Mouse (Mus musculus): Measurements from ENCODE around the gene Echdc1.

Echdc1 gene

GRCm38 (mm10) chr10:29313064-29313638 is at the start of gene Echdc1:
Echdc1 (plus strand) TSS chr10:29313166.
- in situ Hi-C loops (cut with MboI; ENCODE audit: low pct_unique_long_range_greater_than_20kb in 1 of 2, low sequenced_read_pairs in 2 of 2, unreplicated experiment in 1 of 2), result no loop called here

- in situ Hi-C loops (cut with MboI; ENCODE audit: low pct_unique_long_range_greater_than_20kb in 1 of 2, low sequenced_read_pairs in 2 of 2, unreplicated experiment in 1 of 2), result no loop called here
Measured at GRCm38 (mm10) chr10:29281736-29282135, 31.2 kb upstream of the Echdc1 start.

GRCm38 (mm10) chr10:29285757-29286156 is 27.2 kb upstream of the Echdc1 start:
- in situ Hi-C loops (cut with MboI; ENCODE audit: low pct_unique_long_range_greater_than_20kb in 1 of 2, low sequenced_read_pairs in 2 of 2, unreplicated experiment in 1 of 2), result no loop called here

- in situ Hi-C loops (cut with MboI; ENCODE audit: low pct_unique_long_range_greater_than_20kb in 1 of 2, low sequenced_read_pairs in 2 of 2, unreplicated experiment in 1 of 2), result no loop called here
Measured at GRCm38 (mm10) chr10:29302230-29302629, 10.7 kb upstream of the Echdc1 start.

GRCm38 (mm10) chr10:29311480-29312219 is 1.3 kb upstream of the Echdc1 start:
- in situ Hi-C loops (cut with MboI; ENCODE audit: low pct_unique_long_range_greater_than_20kb in 1 of 2, low sequenced_read_pairs in 2 of 2, unreplicated experiment in 1 of 2), result no loop called here

GRCm38 (mm10) chr10:29313905-29314304 is 939 bp downstream of the Echdc1 start:
- in situ Hi-C loops (cut with MboI; ENCODE audit: low pct_unique_long_range_greater_than_20kb in 1 of 2, low sequenced_read_pairs in 2 of 2, unreplicated experiment in 1 of 2), result no loop called here

- in situ Hi-C loops (cut with MboI; ENCODE audit: low pct_unique_long_range_greater_than_20kb in 1 of 2, low sequenced_read_pairs in 2 of 2, unreplicated experiment in 1 of 2), result no loop called here
Measured at GRCm38 (mm10) chr10:29324817-29325216, 11.9 kb downstream of the Echdc1 start.

- in situ Hi-C loops (cut with MboI; ENCODE audit: low pct_unique_long_range_greater_than_20kb in 1 of 2, low sequenced_read_pairs in 2 of 2, unreplicated experiment in 1 of 2), result no loop called here
Measured at GRCm38 (mm10) chr10:29333836-29334235, 20.9 kb downstream of the Echdc1 start.

GRCm38 (mm10) chr10:29338355-29339056 is 25.5 kb downstream of the Echdc1 start:
- in situ Hi-C loops (cut with MboI; ENCODE audit: low pct_unique_long_range_greater_than_20kb in 1 of 2, low sequenced_read_pairs in 2 of 2, unreplicated experiment in 1 of 2), result no loop called here

GRCm38 (mm10) chr10:29344232-29344631 is 31.3 kb downstream of the Echdc1 start:
- in situ Hi-C loops (cut with MboI; ENCODE audit: low pct_unique_long_range_greater_than_20kb in 1 of 2, low sequenced_read_pairs in 2 of 2, unreplicated experiment in 1 of 2), result no loop called here

- in situ Hi-C loops (cut with MboI; ENCODE audit: low pct_unique_long_range_greater_than_20kb in 1 of 2, low sequenced_read_pairs in 2 of 2, unreplicated experiment in 1 of 2), result no loop called here
Measured at GRCm38 (mm10) chr10:29346638-29347037, 33.7 kb downstream of the Echdc1 start.

- in situ Hi-C loops (cut with MboI; ENCODE audit: low pct_unique_long_range_greater_than_20kb in 1 of 2, low sequenced_read_pairs in 2 of 2, unreplicated experiment in 1 of 2), result no loop called here
Measured at GRCm38 (mm10) chr10:29351420-29351819, 38.5 kb downstream of the Echdc1 start.

- in situ Hi-C loops (cut with MboI; ENCODE audit: low pct_unique_long_range_greater_than_20kb in 1 of 2, low sequenced_read_pairs in 2 of 2, unreplicated experiment in 1 of 2), result no loop called here
Measured at GRCm38 (mm10) chr10:29352575-29352974, 39.6 kb downstream of the Echdc1 start.

GRCm38 (mm10) chr10:29354183-29354582 is 41.2 kb downstream of the Echdc1 start:
- in situ Hi-C loops (cut with MboI; ENCODE audit: low pct_unique_long_range_greater_than_20kb in 1 of 2, low sequenced_read_pairs in 2 of 2, unreplicated experiment in 1 of 2), result no loop called here

- in situ Hi-C loops (cut with MboI; ENCODE audit: low pct_unique_long_range_greater_than_20kb in 1 of 2, low sequenced_read_pairs in 2 of 2, unreplicated experiment in 1 of 2), result no loop called here
Measured at GRCm38 (mm10) chr10:29361095-29361463, 48.1 kb downstream of the Echdc1 start.

- in situ Hi-C loops (cut with MboI; ENCODE audit: low pct_unique_long_range_greater_than_20kb in 1 of 2, low sequenced_read_pairs in 2 of 2, unreplicated experiment in 1 of 2), result no loop called here
Measured at GRCm38 (mm10) chr10:29361464-29362196, 48.7 kb downstream of the Echdc1 start.

GRCm38 (mm10) chr10:29362197-29362900 is 49.4 kb downstream of the Echdc1 start, which contains the start of gene Rnf146:
Rnf146 (minus strand) TSS chr10:29362442.
- in situ Hi-C loops (cut with MboI; ENCODE audit: low pct_unique_long_range_greater_than_20kb in 1 of 2, low sequenced_read_pairs in 2 of 2, unreplicated experiment in 1 of 2), result no loop called here

GRCm38 (mm10) chr10:29374065-29374464 is 61.1 kb downstream of the Echdc1 start:
- in situ Hi-C loops (cut with MboI; ENCODE audit: low pct_unique_long_range_greater_than_20kb in 1 of 2, low sequenced_read_pairs in 2 of 2, unreplicated experiment in 1 of 2), result no loop called here
